Mouse (Mus musculus) cerebellum, postnatal 36 days (tissue): ENCODE measurements around the gene Ear14.

ENCODE experiments used
- DNase-seq, 2 experiments: peaks; one replicate each; pipeline ENCODE4 v3.0.0; 2021 to 2022; ENCODE audit warnings: mixed read lengths in 2 of 2

Gene Ear14

DNA sequence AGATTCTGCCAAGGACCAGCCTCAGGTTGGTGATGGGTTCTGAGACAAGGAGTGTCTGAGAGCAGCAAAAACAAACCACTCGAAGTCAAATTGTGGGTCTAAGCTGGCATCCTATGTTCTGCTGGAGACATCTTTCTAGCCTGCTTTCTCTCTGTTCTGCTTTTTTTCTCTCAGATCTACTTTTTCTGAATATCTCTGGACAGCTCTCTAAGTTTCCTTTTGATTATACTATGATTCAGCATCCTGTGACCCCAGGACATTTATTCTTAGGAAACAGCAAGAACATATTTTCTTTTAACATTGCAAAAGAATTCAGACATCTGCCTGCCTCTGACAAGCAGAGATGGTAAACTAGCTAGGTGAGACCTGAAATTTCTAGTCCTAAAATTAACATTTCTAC is 50.4 kb downstream of the Ear14 start:
- no peak for DNase-seq
